Mouse (Mus musculus): ENCODE measurements around the gene Pdgfa. TPM values are rescaled to one million over a fixed set of nuclear protein-coding genes. Genes with fewer than 3 reads are reported as not detected.

Gene Pdgfa
- polyA plus RNA-seq, 1 experiment from 2014 or later = 61.2 TPM

- H3K27me3 ChIP-seq (ENCODE audit: control insufficient read depth, insufficient read depth, low read length) = peaks cover 18% of the 10 kb centered on the region
Observed at GRCm38 (mm10) chr5:138997936-138998580, 888 bp upstream of the Pdgfa start.

GRCm38 (mm10) chr5:138996322-138997073 is 672 bp downstream of the Pdgfa start:
- Histone ChIP-seq H3K4me1 (ENCODE audit: control insufficient read depth, insufficient read depth, low read length) (peaks cover 38% of the 10 kb centered on the region; the same call in 1 of the 2 replicates), H3K27me3 (ENCODE audit: control insufficient read depth, insufficient read depth, low read length) (peaks cover 18% of the 10 kb centered on the region), H3K4me3 (ENCODE audit: low read depth, low read length) (peak overlapping the region; percentile 77), H3K9ac (replicated peaks; ENCODE audit: low read depth, low read length) (peak overlapping the region; percentile 92; the same call in 1 of the 2 replicates), H3K4me2 (replicated peaks; ENCODE audit: low read depth, low read length) (peak overlapping the region; percentile 94), H3K36me3 (ENCODE audit: control insufficient read depth, insufficient read depth, low read length) (no peaks in the 10 kb centered on the region), H3K27ac (ENCODE audit: low read length) (peak overlapping the region; percentile 94; the same call in 1 of the 2 replicates), H3K9me3 (ENCODE audit: control insufficient read depth, low read depth, low read length) (no peaks in the 10 kb centered on the region)
- ATAC-seq (ENCODE audit: insufficient number of reproducible peaks, insufficient read depth, low FRiP score, low read depth) = no peak
- 16% methylated on average over 24 of the region's 24 CpGs for WGBS

More at GRCm38 (mm10) chr5:138997936-138998580, 888 bp upstream of the Pdgfa start:
- Histone ChIP-seq H3K27ac (ENCODE audit: low read length) (no peak overlapping the region), H3K4me1 (ENCODE audit: control insufficient read depth, insufficient read depth, low read length) (peaks cover 37% of the 10 kb centered on the region; the same call in 1 of the 2 replicates), H3K36me3 (ENCODE audit: control insufficient read depth, insufficient read depth, low read length) (no peaks in the 10 kb centered on the region), H3K9ac (replicated peaks; ENCODE audit: low read depth, low read length) (no peak overlapping the region), H3K4me2 (replicated peaks; ENCODE audit: low read depth, low read length) (peak overlapping the region; percentile 94), H3K9me3 (ENCODE audit: control insufficient read depth, low read depth, low read length) (no peaks in the 10 kb centered on the region), H3K4me3 (ENCODE audit: low read depth, low read length) (peak overlapping the region; percentile 20)
- WGBS = 1% methylated on average over 30 of the region's 30 CpGs
- ATAC-seq (ENCODE audit: insufficient number of reproducible peaks, insufficient read depth, low FRiP score, low read depth) = no peak

GRCm38 (mm10) chr5:138995721-138996311 is 1.4 kb downstream of the Pdgfa start:
- H3K4me1 ChIP-seq (ENCODE audit: control insufficient read depth, insufficient read depth, low read length) = peaks cover 38% of the 10 kb centered on the region; the same call in 1 of the 2 replicates
- WGBS = under 1% methylated on average over 44 of the region's 52 CpGs

GRCm38 (mm10) chr5:138994786-138995720 is 2.1 kb downstream of the Pdgfa start:
- Histone ChIP-seq H3K4me2 (replicated peaks; ENCODE audit: low read depth, low read length) (peak overlapping the region; percentile 94), H3K4me3 (ENCODE audit: low read depth, low read length) (peak overlapping the region; percentile 77), H3K27ac (ENCODE audit: low read length) (peak overlapping the region; percentile 94), H3K36me3 (ENCODE audit: control insufficient read depth, insufficient read depth, low read length) (peaks cover 4% of the 10 kb centered on the region; the same call in 1 of the 2 replicates), H3K27me3 (ENCODE audit: control insufficient read depth, insufficient read depth, low read length) (peaks cover 18% of the 10 kb centered on the region), H3K9me3 (ENCODE audit: control insufficient read depth, low read depth, low read length) (no peaks in the 10 kb centered on the region), H3K9ac (replicated peaks; ENCODE audit: low read depth, low read length) (peak overlapping the region; percentile 92), H3K4me1 (ENCODE audit: control insufficient read depth, insufficient read depth, low read length) (peaks cover 38% of the 10 kb centered on the region; the same call in 1 of the 2 replicates)
- ATAC-seq (ENCODE audit: insufficient number of reproducible peaks, insufficient read depth, low FRiP score, low read depth) = peak; percentile 55
- under 1% methylated on average over 106 of the region's 127 CpGs for WGBS

More at GRCm38 (mm10) chr5:138995721-138996311, 1.4 kb downstream of the Pdgfa start:
- Histone ChIP-seq H3K9ac (replicated peaks; ENCODE audit: low read depth, low read length) (peak overlapping the region; percentile 92), H3K36me3 (ENCODE audit: control insufficient read depth, insufficient read depth, low read length) (peaks cover 4% of the 10 kb centered on the region; the same call in 1 of the 2 replicates), H3K4me3 (ENCODE audit: low read depth, low read length) (peak overlapping the region; percentile 77), H3K4me2 (replicated peaks; ENCODE audit: low read depth, low read length) (peak overlapping the region; percentile 94), H3K27me3 (ENCODE audit: control insufficient read depth, insufficient read depth, low read length) (peaks cover 18% of the 10 kb centered on the region), H3K9me3 (ENCODE audit: control insufficient read depth, low read depth, low read length) (no peaks in the 10 kb centered on the region), H3K27ac (ENCODE audit: low read length) (peak overlapping the region; percentile 94)
- peak; percentile 54 for ATAC-seq (ENCODE audit: insufficient number of reproducible peaks, insufficient read depth, low FRiP score, low read depth)

- Histone ChIP-seq H3K4me2 (replicated peaks; ENCODE audit: low read depth, low read length) (peak overlapping the region; percentile 94), H3K9ac (replicated peaks; ENCODE audit: low read depth, low read length) (peak overlapping the region; percentile 92), H3K27me3 (ENCODE audit: control insufficient read depth, insufficient read depth, low read length) (peaks cover 15% of the 10 kb centered on the region), H3K36me3 (ENCODE audit: control insufficient read depth, insufficient read depth, low read length) (peaks cover 4% of the 10 kb centered on the region; the same call in 1 of the 2 replicates), H3K9me3 (ENCODE audit: control insufficient read depth, low read depth, low read length) (no peaks in the 10 kb centered on the region), H3K27ac (ENCODE audit: low read length) (peak overlapping the region; percentile 90), H3K4me3 (ENCODE audit: low read depth, low read length) (peak overlapping the region; percentile 77), H3K4me1 (ENCODE audit: control insufficient read depth, insufficient read depth, low read length) (peaks cover 38% of the 10 kb centered on the region; the same call in 1 of the 2 replicates)
- WGBS = under 1% methylated on average over 39 of the region's 48 CpGs
- peak; percentile 43; the same call in 1 of the 2 replicates for ATAC-seq (ENCODE audit: insufficient number of reproducible peaks, insufficient read depth, low FRiP score, low read depth)
Observed at GRCm38 (mm10) chr5:138994108-138994785, 2.9 kb downstream of the Pdgfa start.

- H3K36me3 ChIP-seq (ENCODE audit: control insufficient read depth, insufficient read depth, low read length) = peaks cover 7% of the 10 kb centered on the region; the same call in 1 of the 2 replicates
- ATAC-seq (ENCODE audit: insufficient number of reproducible peaks, insufficient read depth, low FRiP score, low read depth) = no peak
- H3K9ac ChIP-seq (replicated peaks; ENCODE audit: low read depth, low read length) = peak overlapping the region; percentile 92
- peaks cover 39% of the 10 kb centered on the region; the same call in 1 of the 2 replicates for H3K4me1 ChIP-seq (ENCODE audit: control insufficient read depth, insufficient read depth, low read length)
- H3K27me3 ChIP-seq (ENCODE audit: control insufficient read depth, insufficient read depth, low read length) = peaks cover 8% of the 10 kb centered on the region
- peak overlapping the region; percentile 77 for H3K4me3 ChIP-seq (ENCODE audit: low read depth, low read length)
- peak overlapping the region; percentile 94 for H3K4me2 ChIP-seq (replicated peaks; ENCODE audit: low read depth, low read length)
- peak overlapping the region; percentile 90 for H3K27ac ChIP-seq (ENCODE audit: low read length)
- WGBS = 1% methylated on average over 39 of the region's 40 CpGs
- no peaks in the 10 kb centered on the region for H3K9me3 ChIP-seq (ENCODE audit: control insufficient read depth, low read depth, low read length)
Observed at GRCm38 (mm10) chr5:138993371-138994107, 3.6 kb downstream of the Pdgfa start.
